Mouse (Mus musculus) embryonic stem cell, embryonic (primary cell): ENCODE results near the gene Fabp6.

Experiments
- CTCF ChIA-PET, 4 experiments: fragments of 300-600 bp in 2 of 4; fragments of 350-600 bp in 2 of 4; sonication (Branson Sonifier 250); formaldehyde crosslinking; loops; one replicate each; lab custom pipeline; 2022; ENCODE audit warnings: inconsistent platforms in 2 of 4; lab: Charles Lee
- POLR2A ChIA-PET, 4 experiments: fragments of 300-600 bp in 2 of 4; fragments of 350-600 bp in 2 of 4; sonication (Branson Sonifier 250); formaldehyde crosslinking; loops; one replicate each; lab custom pipeline; 2022; ENCODE audit warnings: antibody characterized with exemption in 4 of 4, inconsistent platforms in 1 of 4; lab: Charles Lee

The Fabp6 gene

DNA sequence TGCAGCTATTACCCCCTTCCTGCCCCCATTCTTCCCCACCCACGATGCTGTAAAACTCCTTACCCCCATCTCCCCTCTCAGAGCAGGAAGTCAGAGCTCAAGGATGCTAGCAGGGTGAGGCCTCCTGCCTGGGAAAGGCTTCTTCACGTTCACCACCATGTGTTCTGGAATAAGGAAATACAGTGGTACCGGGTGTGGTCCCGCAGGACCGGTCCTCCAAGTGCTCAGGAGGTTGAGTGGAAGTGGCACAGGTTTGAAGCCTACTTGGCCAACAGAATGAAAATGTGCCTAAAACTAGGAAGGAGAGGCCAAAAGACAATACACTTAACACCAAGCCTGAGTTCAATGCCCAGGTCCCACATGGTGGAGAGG lies 9.3 kb upstream of the Fabp6 start:
- POLR2A ChIA-PET = interaction anchor here in 1 of 4 experiments (1.1 to 1.2 kb wide), 2 partner anchors 9 to 16 kb away, joined by 3 read pairs; no protein-coding TSS in a partner anchor

DNA sequence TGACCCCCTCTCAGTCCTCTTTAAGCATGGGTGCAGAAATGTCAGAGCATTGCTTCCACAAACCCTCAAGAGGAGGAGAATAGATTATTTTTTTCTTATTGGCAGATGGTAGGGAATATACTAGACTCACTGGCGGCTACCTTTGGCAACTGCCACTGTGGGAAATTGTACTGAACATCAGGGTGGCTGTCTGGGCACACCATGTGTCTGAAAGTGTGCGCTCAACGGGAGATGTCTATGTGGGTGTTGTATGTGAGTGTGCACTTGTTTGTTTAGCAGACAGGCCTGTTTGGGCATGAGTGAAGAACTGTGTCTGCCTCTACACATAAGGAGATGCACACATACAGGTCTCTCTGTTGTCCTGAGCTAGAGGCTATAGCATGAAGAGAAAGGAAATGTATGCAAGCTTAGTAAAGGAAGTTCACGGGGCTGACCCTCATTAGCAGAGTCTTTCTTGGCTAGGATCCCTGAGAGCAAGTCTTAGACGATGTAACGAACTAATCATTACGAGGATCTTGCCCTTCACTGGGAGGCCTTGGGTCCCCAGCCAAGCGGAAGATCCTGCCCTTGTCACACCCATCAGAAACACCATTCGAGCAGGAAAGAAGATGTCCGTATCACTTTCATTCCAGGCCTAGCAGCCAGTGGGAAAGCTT lies 8.8 kb upstream of the Fabp6 start:
- CTCF ChIA-PET = interaction anchor here (0.6 to 1.2 kb wide), 5 partner anchors 35 to 118 kb away, joined by 3 to 7 read pairs (median 4); no protein-coding TSS in a partner anchor
- POLR2A ChIA-PET = interaction anchor here in 1 of 4 experiments (1.1 to 1.2 kb wide), 2 partner anchors 9 to 16 kb away, joined by 3 read pairs; no protein-coding TSS in a partner anchor

More for the DNA sequence above, 9.3 kb upstream of the Fabp6 start:
- CTCF ChIA-PET = interaction anchor here in 3 of 4 experiments (0.6 to 1.1 kb wide), 4 partner anchors 35 to 118 kb away, joined by 3 to 7 read pairs (median 4); no protein-coding TSS in a partner anchor

DNA sequence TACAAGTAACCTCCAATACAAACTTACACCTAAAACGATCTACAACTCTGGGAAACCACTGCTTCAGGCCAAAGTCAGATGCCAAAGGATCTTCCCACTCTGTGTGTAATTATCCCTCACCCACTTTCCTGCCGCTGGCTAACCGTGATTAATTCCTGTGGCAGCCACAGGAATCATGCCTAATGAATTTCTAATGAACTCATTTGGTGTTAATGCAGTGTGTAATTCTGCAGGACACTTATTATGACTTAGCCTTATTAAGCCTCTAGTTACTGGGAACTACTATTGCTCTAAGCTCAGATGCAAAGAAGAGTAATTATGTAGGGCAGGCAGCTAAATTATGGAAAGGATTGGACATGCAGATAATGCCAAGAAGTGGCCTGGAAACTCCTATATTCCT lies 7.1 kb upstream of the Fabp6 start:
- CTCF ChIA-PET = interaction anchor here in 1 of 4 experiments (0.7 kb wide), 1 partner anchor 130 kb away, joined by 17 read pairs; no protein-coding TSS in a partner anchor

DNA sequence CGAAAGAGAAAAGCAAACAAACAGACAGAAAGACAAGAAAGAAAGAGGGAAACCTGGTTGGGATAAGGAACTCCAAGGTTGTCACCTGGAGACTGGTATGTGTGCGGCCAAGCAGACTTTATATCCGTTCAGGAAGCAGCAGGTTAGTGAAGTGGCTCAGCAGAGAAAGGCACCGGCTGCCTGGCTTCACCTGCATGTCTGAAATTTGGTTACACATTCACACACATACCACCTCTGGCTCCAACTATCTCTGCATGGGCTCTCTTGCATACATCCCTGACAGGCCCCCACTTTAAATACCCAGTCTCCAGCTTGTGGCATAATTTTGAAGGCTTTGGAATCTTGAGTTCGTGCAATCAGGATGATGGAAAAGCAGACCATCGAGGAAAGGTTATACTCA lies 4.5 kb upstream of the Fabp6 start:
- POLR2A ChIA-PET = interaction anchor here in 1 of 4 experiments (0.6 kb wide), 1 partner anchor 196 kb away, joined by 4 read pairs; no protein-coding TSS in a partner anchor
- CTCF ChIA-PET = interaction anchor here in 3 of 4 experiments (0.6 to 0.7 kb wide), 4 partner anchors 38 to 807 kb away, joined by 3 to 7 read pairs (median 5); no protein-coding TSS in a partner anchor

More for the DNA sequence above, 7.1 kb upstream of the Fabp6 start:
- POLR2A ChIA-PET = interaction anchor here in 1 of 4 experiments (0.7 kb wide), 1 partner anchor 228 kb away, joined by 3 read pairs; no protein-coding TSS in a partner anchor

DNA sequence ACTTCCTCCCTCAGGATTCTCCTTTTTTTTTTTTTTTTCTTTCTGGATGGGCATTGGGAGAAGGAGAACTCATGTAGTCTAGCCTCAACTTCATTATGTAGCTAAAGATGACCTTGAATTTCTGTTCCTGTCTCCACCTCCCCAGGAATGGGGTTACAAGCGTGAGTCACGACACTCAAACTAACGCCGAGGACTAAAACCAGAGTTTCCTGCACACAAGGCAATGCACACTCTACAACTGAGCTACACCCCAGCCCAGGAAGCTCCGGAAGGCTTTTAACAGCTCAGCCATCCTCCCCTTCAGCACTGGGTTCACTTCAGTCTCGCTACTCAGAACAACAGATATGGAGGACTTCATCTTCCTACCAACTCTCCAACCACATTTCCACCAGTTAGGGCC lies 3.6 kb upstream of the Fabp6 start:
- POLR2A ChIA-PET = interaction anchor here in 2 of 4 experiments (0.7 to 1.1 kb wide), 4 partner anchors 14 to 79 kb away, joined by 3 to 4 read pairs (median 3); no protein-coding TSS in a partner anchor
- CTCF ChIA-PET = interaction anchor here in 3 of 4 experiments (0.9 to 1.1 kb wide), 4 partner anchors 20 to 146 kb away, joined by 3 to 4 read pairs (median 3); no protein-coding TSS in a partner anchor

DNA sequence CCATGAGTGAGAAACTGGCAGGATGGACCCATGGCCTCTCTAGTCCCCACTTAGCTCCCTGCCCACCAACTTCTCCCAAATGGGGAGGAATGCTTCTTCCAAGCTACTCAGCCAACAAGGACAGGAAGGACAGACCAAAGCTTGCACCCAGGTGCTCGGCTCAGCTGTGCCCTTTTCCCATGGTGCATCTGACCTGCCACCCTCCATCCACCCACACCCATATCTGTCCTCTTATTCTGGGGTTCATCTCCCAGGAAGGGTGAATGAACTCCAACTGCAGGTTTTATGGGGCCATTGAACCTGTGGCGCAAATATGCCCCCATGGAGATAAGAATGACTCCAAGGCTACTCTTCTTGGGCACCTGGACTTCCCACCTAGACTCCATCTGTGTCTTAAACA lies 2.9 kb upstream of the Fabp6 start:
- ChIA-PET CTCF (interaction anchor here in 3 of 4 experiments (0.6 to 1.1 kb wide), 7 partner anchors 9 to 513 kb away, joined by 3 to 7 read pairs (median 3); no protein-coding TSS in a partner anchor), POLR2A (interaction anchor here in 2 of 4 experiments (0.7 to 1.2 kb wide), 4 partner anchors 10 to 32 kb away, joined by 3 to 4 read pairs (median 4); no protein-coding TSS in a partner anchor)

DNA sequence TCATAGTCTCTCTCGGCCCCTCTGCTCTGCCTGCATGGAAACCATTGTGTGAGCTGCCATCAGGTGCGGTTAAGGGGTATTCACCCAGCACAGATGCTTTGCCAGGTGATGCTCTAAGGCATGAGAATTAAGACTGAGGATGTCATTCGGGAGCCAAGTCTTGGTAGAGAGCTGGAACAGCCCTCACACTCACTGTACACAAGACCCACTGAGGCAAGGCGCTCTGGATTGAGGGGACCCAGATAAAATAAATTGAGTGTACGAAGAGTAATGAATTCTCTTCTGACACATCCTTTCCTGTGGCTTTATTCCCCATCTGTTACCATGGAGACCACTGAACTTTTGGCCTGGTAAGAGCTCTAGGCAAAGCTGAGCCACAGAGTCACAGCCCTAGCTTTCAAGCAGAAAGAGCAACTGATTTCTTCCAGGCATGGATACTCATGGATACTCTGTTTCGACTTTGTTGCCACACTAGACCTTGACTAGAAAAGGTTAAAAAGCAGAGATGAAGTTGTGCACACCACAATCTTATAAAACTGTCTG lies 11.7 kb downstream of the Fabp6 start:
- ChIA-PET POLR2A (interaction anchor here in 1 of 4 experiments (0.5 to 0.9 kb wide), 2 partner anchors 9 to 108 kb away, joined by 4 to 5 read pairs; no protein-coding TSS in a partner anchor), CTCF (interaction anchor here in 1 of 4 experiments (1.1 to 2.7 kb wide), 2 partner anchors 73 to 95 kb away, joined by 4 to 9 read pairs; no protein-coding TSS in a partner anchor)

DNA sequence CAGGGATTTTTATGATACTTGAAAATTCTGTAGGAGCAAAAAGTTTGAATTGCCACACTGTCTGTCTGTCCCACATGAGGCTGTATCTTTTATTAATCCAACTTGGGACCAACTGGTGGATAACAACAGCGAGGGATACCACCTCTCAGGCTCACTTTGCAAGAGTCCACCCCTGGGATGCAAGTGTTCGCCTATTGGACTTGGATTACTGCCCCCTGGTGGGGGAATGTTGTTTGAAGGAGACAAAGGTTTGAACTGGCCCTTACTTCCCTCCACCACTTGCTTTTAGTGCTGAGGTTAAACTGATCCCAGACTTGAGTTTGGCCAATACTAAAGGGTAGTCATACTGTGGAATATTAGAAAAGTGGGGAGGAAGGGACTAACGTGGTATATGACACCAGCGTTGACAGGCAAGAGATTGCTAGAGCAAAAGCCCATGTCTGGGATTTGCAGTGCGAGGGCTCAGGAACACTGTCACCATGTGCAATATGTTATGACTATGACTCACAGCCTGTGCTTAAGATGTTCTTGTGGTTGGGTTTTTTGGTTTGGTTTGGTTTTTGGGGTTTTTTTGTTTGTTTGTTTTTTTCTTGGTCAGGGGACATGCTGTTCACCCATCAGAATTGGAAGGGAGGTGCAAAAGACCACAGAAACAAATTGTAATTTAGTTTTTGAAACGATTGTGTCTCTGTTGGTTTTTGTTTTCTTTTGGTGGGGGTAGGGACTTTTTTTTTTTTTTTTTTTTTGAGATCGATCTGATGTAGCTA lies 14.8 kb downstream of the Fabp6 start, which contains the start of gene 4933415A04Rik:
TSS of gene 4933415A04Rik (plus strand) at position 717 of the 767 bp plus-strand sequence.
- ChIA-PET CTCF (interaction anchor here (0.6 to 3.4 kb wide), 34 partner anchors 11 to 1956 kb away, joined by 3 to 38 read pairs (median 4); partner anchors contain the start of gene Ccnjl (in 1 of the 4)), POLR2A (interaction anchor here (0.6 to 1.9 kb wide), 20 partner anchors 8 to 161 kb away, joined by 3 to 10 read pairs (median 5); partner anchors contain the start of genes Fabp6 (in 1 of the 4) and Pwwp2a (in 1 of the 4))

DNA sequence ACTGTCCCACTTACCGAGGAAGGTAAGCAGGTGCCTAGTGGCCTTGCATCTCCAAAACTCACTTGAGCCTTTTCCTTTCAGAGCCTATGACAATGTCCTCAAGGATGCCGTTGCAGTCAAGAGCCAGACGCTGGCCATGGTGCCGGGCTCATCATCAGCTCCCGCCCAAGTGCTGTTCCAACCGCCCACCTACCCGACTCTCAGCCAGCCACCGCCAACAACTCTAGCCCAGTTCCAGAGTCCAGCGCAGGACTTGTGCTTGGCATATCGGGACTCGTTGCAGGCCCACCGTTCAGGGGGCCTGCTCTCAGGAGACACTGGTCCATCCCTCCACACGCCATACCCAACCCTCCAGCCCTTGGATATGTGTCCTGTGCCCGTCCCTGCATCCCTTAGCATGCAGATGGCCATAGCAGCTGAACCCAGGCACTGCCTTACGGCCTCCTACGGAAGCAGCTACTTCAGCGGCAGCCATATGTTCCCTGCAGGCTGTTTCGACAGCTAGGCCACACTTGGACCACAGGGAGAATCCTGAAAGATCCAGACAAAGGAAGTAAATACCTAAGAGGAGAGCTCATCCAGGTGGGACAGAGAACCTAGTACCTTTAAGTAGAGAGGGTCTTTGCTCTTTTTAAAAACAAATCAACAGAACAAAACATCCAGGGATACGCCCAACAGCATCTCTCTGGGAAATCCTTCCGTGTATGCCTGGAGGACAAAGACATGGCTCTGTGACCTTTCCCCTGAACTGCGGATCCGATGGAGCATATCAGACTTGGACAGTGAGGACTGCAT lies 15.9 kb downstream of the Fabp6 start:
- POLR2A ChIA-PET = interaction anchor here (0.5 to 1.9 kb wide), 42 partner anchors 9 to 160 kb away, joined by 3 to 10 read pairs (median 3); partner anchors contain the start of genes Pwwp2a (in 2 of the 4), Ccnjl (in 1 of the 4) and Fabp6 (in 1 of the 4)
- CTCF ChIA-PET = interaction anchor here (0.5 to 3.4 kb wide), 49 partner anchors 8 to 1957 kb away, joined by 3 to 38 read pairs (median 4); partner anchors contain the start of gene Ccnjl (in 1 of the 4)

DNA sequence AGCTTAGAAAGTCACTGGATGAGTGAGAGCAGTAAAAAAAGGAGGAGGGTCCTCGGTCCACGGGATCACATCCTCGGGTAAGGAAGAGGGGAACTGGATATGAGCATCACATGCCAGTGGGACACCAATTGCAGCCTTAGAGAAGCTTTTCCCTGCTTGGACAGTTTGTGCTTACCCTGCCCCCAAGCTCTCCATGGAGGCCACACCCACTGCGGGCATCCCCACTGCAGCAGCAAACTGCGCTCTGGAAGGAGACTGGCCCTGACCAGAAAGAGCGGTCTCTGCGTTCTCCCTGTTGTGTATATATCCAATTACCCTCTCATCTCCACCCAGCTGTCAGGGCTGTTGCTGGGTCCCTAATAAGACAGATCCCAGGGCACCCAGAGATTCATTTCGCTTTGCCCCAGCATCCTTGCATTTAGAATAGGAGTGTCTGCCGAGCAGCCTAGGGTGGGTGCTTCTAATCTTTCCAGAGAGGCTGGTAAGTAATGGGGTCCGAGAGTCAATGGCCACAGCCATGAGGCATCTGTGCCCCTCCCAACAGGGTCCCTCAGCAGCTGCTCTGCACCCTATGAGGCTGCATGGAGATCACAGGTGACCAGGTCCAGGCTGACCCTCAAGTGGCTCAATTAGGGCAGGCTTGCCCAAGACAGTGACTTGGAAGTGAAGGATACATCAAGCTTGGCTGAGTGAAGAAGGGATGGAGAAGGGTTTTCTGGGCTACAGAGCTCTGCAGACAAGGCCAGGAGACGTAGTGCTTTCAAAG lies 23.4 kb downstream of the Fabp6 start:
- ChIA-PET POLR2A (interaction anchor here in 3 of 4 experiments (0.5 to 1.7 kb wide), 4 partner anchors 17 to 105 kb away, joined by 3 to 5 read pairs (median 4); no protein-coding TSS in a partner anchor), CTCF (interaction anchor here (0.7 to 1.2 kb wide), 6 partner anchors 8 to 61 kb away, joined by 3 to 5 read pairs (median 3); no protein-coding TSS in a partner anchor)

DNA sequence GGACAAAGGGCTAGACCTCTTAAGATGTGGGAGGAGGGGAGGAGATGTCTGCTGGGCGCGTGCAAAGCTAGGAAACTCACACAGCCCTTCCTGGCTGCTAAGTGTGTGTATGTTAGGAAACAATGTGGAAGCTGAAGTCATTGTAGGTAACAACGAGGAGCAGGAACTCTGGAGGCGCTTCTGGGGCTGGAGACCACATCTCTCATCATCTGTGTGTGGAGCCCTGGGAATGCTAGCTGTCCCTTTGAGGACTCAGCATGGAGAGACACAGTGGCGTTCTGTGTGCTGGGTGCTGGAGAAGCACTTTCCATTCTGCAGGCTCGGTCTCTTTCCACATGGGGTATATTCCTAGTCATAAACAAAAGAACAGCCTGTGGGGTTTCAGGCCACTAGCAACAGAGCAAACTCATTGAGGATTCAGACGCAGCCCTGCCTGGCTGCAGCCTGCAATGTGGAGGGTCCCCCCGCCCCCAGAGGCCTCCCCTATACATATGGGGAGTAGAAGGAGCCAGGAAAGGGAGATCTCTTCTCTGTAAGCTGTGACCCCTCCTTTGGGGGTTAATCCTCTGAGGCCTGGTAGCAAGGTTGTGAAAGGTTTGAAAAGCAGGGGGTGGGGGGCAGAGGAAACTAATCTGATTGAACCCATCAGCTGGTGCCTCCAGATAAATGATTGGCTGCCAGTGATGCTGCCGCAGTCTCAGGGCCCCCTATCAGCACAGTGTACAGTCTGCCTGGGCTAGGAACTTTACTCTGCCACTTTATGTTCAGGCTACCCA lies 25.8 kb downstream of the Fabp6 start:
- CTCF ChIA-PET = interaction anchor here in 3 of 4 experiments (0.6 to 2.8 kb wide), 6 partner anchors 9 to 101 kb away, joined by 3 to 14 read pairs (median 4); partner anchors contain the start of gene C1qtnf2 (in 1 of the 3)
- POLR2A ChIA-PET = interaction anchor here in 2 of 4 experiments (0.7 to 1.6 kb wide), 2 partner anchors 9 to 13 kb away, joined by 3 to 4 read pairs; no protein-coding TSS in a partner anchor

DNA sequence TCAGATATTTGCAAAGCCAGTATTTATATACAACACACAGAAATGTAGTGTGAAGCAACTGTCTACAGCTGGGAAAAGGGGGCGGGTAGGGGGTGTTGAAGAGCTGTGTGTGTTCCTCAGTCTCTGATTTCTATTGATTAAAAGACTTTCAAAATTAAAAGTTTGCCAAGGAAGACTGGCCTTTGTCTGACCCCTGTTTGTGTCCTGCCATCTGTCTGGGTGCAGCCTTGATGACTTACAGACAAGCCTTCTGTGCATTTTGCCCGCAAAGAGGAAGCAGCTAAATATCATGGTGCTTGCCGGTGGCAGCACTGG lies 26.3 kb downstream of the Fabp6 start:
- POLR2A ChIA-PET = interaction anchor here in 1 of 4 experiments (1.6 kb wide), 1 partner anchor 13 kb away, joined by 4 read pairs; no protein-coding TSS in a partner anchor
- CTCF ChIA-PET = interaction anchor here in 3 of 4 experiments (0.7 to 2.8 kb wide), 4 partner anchors 10 to 58 kb away, joined by 3 to 14 read pairs (median 6); no protein-coding TSS in a partner anchor

DNA sequence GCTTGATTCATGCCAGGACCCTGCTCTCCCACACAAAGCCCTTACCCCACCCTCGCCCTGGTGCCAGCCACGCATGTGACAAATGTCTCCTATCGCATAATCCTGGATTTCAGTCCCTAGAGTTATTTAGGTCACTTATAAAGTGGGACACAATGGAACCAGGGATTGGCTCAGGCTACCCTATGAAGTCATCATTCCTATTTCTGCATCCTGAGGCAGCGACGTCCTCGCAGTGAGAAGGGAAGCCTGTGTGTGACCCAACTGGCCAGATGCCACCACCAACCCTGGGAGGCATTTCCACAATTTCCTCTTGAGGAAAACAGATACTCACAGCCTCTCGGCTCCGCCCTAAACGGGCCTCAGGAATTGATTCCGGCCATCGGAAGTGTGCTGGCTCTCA lies 31.7 kb downstream of the Fabp6 start:
- POLR2A ChIA-PET = interaction anchor here in 2 of 4 experiments (0.8 to 1.6 kb wide), 4 partner anchors 9 to 48 kb away, joined by 3 to 7 read pairs (median 6); no protein-coding TSS in a partner anchor
- CTCF ChIA-PET = interaction anchor here in 3 of 4 experiments (0.5 to 1.9 kb wide), 4 partner anchors 15 to 78 kb away, joined by 3 to 10 read pairs (median 7); no protein-coding TSS in a partner anchor

DNA sequence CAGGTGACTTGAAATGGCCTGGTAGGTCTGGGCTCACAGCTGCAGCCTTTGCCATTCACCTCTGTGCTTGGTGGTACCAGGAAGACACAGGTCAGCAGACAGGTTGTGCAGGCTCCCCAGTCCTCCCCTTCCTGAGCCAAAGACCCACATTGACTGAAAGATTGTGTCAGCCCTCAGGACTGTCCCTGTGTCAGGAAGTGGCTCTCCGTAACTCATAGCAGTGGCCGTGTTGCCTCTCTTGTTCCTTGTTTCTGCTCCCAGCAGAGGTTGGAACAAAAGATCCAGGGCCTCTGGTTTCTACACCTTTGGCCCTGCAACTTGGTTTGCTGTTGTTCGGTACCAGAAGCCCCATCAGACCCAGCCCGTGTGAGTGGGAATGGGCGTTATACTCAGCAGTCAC lies 32.2 kb downstream of the Fabp6 start:
- CTCF ChIA-PET = interaction anchor here (0.6 to 1.7 kb wide), 7 partner anchors 10 to 153 kb away, joined by 3 to 7 read pairs (median 6); no protein-coding TSS in a partner anchor
- POLR2A ChIA-PET = interaction anchor here in 1 of 4 experiments (1.1 to 1.6 kb wide), 2 partner anchors 16 to 25 kb away, joined by 5 to 6 read pairs; no protein-coding TSS in a partner anchor
